Mouse (Mus musculus): ENCODE measurements at regions not wholly inside any gene's neighbourhood (a gene's known extent, or its start where the extent isn't known, plus 50 kb on each side); places are given as distances from the start of the nearest gene placed in this dataset.
A peak's percentile ranks its signal among the peaks of the same experiment; 100 is the strongest.

DNA sequence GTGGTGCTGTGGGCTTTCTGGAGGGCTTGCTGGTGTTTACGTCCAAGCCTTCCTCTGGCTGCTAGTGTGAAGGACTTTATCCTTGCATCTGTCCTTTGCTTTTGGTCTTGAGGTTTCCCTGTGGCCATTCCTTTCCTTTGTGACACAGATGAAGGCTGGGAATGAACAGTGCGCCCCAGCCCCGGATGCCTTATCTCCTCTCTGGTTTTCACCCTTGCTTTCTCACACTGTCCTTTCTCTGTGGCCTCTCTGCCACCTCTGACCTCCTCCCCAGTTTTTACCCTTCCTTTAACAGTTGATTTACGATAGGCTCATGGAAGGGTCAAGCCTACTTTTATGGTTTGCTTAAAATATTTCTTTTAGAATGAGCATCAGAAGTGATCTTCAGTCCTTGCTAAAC is 53.2 kb downstream of the Gas1 start:
- DNase-seq (ENCODE audit: low spot score in 2 of 2), result no peak

- DNase-seq (ENCODE audit: low spot score in 2 of 2), result no peak
Measured at GRCm38 (mm10) chr13:60123174-60123587, 54.0 kb downstream of the Gas1 start.

GRCm38 (mm10) chr13:60122341-60123173 is 54.6 kb downstream of the Gas1 start:
- DNase-seq (ENCODE audit: low spot score in 2 of 2), result no peak

- DNase-seq (ENCODE audit: low spot score in 2 of 2), result no peak
Measured at GRCm38 (mm10) chr13:60111465-60111864, 65.7 kb downstream of the Gas1 start.

GRCm38 (mm10) chr13:60110079-60110846 is 66.9 kb downstream of the Gas1 start:
- peak in 1 of 2 experiments; percentile 13 for DNase-seq (ENCODE audit: low spot score in 2 of 2)

DNA sequence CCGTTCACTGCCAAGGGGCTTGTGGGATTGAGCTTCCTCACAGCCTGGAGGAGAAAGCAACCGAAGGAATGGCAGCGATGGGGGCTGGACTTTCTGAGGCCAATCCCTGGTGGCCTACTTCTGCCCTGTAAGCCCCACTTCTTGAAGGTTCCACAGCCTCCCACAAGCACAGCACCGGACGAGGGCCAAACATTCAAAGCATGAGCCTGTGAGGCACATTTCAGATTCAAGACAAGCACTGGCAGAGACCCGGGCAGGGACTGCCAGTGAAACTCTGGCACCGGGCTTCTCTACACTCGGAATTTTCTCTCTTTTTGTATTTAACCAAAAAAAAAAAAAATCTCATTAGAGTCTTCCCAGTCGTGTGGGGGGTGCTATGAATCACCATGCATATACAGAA is 71.9 kb downstream of the Gas1 start:
- peak; percentile 13 to 35 for DNase-seq (ENCODE audit: low spot score in 2 of 2)

GRCm38 (mm10) chr13:60101651-60102050 is 75.5 kb downstream of the Gas1 start:
- DNase-seq (ENCODE audit: low spot score in 2 of 2), result no peak

DNA sequence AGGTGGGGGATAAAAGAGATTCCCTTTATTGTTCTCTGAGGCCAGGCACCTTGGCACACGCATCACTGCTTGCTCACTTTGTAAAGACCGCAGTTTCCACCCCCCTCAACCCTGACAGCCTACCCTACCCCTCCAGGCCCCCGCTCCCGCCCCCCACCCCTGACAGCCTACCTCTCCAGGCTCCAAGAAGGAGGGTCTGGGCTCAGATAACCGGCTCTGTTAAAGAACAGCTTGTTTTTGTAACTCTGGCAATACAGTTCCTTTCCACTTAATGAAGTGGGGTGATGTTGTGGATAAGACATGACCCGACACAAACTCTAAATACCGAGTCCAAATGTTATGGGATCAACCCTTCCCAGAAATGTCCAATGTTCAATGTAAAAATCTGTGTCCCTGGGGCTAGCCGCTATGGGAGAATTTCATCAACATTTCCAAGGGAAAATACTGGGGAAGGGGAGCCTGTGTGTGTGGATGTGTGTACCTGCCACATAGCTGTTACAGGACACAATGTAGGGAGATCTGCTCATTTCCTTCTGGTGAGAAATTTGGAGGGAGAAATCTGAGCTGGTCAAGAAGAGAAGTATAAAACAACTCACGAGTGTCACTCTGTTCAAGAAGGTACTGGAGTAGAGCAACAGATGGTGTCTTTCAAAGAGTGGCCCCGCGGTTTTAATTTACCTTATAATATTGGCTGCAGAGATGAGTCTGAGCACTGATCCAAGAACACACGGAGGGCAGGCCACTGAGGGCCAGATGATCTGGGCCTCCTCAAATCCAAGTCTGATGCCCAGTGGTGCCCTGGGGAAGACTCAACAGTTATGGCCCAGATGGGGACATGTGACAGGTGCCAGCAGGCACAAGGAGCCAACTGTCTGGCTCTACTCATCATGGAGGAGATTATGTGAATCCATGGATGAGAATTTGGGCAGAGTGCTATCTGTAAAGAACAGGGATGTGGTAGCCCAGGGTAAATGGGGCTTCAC is 76.7 kb downstream of the Gas1 start:
- DNase-seq (ENCODE audit: low spot score in 2 of 2), result no peak

DNA sequence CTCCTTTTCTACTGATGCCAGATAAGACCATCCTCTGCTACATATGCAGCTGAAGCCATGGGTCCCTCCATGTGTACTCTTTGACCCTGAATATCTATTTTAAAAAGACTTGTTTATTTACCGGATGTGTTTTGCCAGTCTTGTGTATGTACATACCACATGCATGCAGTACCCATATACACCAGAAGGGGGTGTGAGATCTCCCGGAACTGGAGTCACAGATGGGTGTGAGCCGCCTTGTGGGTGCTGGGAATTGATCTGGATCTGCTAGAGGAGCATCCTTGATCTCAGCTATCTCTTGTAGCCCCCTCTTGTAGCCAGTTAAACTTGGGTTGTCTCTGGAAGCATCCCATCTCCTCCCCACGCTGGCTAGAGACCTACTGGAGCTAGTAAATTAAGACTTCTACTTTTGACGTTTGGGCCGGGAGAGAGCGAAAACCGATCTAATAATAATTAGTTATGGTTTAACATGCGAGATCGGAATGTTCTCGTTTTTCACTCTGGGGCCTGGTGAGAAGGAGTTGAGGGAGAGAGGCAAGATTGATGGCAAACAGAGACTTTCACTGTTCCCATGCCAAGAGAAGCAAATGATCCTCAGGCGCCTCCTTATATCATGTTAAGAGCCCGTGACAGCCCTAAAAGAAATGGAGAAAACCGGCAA is 77.6 kb downstream of the Gas1 start:
- DNase-seq (ENCODE audit: low spot score in 2 of 2), result no peak

GRCm38 (mm10) chr13:60098394-60098793 is 78.8 kb downstream of the Gas1 start:
- no peak for DNase-seq (ENCODE audit: low spot score in 2 of 2)

GRCm38 (mm10) chr13:60097776-60098175 is 79.4 kb downstream of the Gas1 start:
- DNase-seq (ENCODE audit: low spot score in 2 of 2), result no peak

GRCm38 (mm10) chr13:60086657-60087056 is 90.5 kb downstream of the Gas1 start:
- DNase-seq (ENCODE audit: low spot score in 2 of 2), result peak in 1 of 2 experiments; percentile 9

- no peak for DNase-seq (ENCODE audit: low spot score in 2 of 2)
Measured at GRCm38 (mm10) chr13:60084975-60085374, 92.2 kb downstream of the Gas1 start.

DNA sequence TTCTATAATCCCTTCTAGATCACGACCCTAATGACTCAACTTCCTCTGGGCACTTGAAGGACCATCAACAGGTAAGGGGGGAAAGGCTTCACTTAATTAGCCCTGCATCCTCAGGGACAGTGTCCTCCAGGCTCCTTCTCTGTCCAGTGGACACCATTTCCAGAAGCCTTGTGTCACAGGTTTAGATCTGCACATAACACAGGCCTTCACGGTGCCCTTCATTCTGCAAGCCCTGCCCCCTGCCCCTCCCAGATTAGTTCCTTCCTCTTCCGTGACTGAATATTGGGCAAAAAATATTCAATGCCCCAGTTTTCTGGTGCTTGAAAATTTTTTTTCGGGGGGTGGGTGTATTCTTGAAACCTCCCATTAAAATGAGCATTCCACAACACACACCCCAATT is 92.9 kb downstream of the Gas1 start:
- DNase-seq (ENCODE audit: low spot score in 2 of 2), result no peak

GRCm38 (mm10) chr13:60080113-60080512 is 97.1 kb downstream of the Gas1 start:
- DNase-seq (ENCODE audit: low spot score in 2 of 2), result no peak

GRCm38 (mm10) chr13:60078331-60079050 is 98.7 kb downstream of the Gas1 start:
- no peak for DNase-seq (ENCODE audit: low spot score in 2 of 2)

GRCm38 (mm10) chr13:60076147-60076800 is 100.9 kb downstream of the Gas1 start:
- no peak for DNase-seq (ENCODE audit: low spot score in 2 of 2)

GRCm38 (mm10) chr13:60071595-60071994 is 105.6 kb downstream of the Gas1 start:
- DNase-seq (ENCODE audit: low spot score in 2 of 2), result no peak

GRCm38 (mm10) chr13:60069196-60069595 is 108.0 kb downstream of the Gas1 start:
- no peak for DNase-seq (ENCODE audit: low spot score in 2 of 2)

- no peak for DNase-seq (ENCODE audit: low spot score in 2 of 2)
Measured at GRCm38 (mm10) chr13:60067325-60067724, 109.8 kb downstream of the Gas1 start.
